Mouse (Mus musculus) common myeloid progenitor, adult 5-6 weeks (primary cell): Measurements from ENCODE around the gene Ifi203. TPM values are rescaled to one million over a fixed set of nuclear protein-coding genes. Genes with fewer than 3 reads are reported as not detected.
A peak's percentile ranks its signal among the peaks of the same experiment; 100 is the strongest.
"Not testable (repeated sequence)": the region's sequence is repeated elsewhere in the genome, so short reads cannot be mapped to it uniquely, and the experiment has no call there.

Experiments used
- ATAC-seq: replicated peaks from 2 replicates; pipeline ENCODE4 v1.8.0; 2016; ENCODE audit warnings: low read depth, mild to moderate bottlenecking, moderate TSS enrichment, inconsistent platforms; ENCODE audit not compliant: poor library complexity, severe bottlenecking
- total RNA-seq: library from RNA; stranded (forward); fragments of 200-1000, 187-1606 nt; gene quantifications from 2 replicates; pipeline ENCODE4 v1.2.3, GENCODE M21; 2017

Gene Ifi203
- total RNA-seq, 1 experiment from 2014 or later: 93.4 TPM

- not testable (repeated sequence) for ATAC-seq
Measured at GRCm38 (mm10) chr1:173905885-173906284, 36.6 kb downstream of the Ifi203 start.

GRCm38 (mm10) chr1:173889741-173890140 is 52.7 kb downstream of the Ifi203 start:
- ATAC-seq: peak; percentile 53

GRCm38 (mm10) chr1:173887026-173887787 is 55.3 kb downstream of the Ifi203 start:
- peak; percentile 97 for ATAC-seq

- peak; percentile 43 for ATAC-seq
Measured at GRCm38 (mm10) chr1:173880004-173880666, 62.3 kb downstream of the Ifi203 start.

- peak; percentile 62 for ATAC-seq
Measured at GRCm38 (mm10) chr1:173879225-173879987, 63.1 kb downstream of the Ifi203 start.

GRCm38 (mm10) chr1:173878264-173878663 is 64.2 kb downstream of the Ifi203 start:
- peak; percentile 30 for ATAC-seq

- ATAC-seq: peak; percentile 27
Measured at GRCm38 (mm10) chr1:173877125-173877524, 65.3 kb downstream of the Ifi203 start.

Other genes with a start within 250 kb of the Ifi203 start
- 0.50 and 1.3 TPM in 2 replicates for gene Ifi207, start 200.9 kb downstream of the Ifi203 start, total RNA-seq
- gene Ifi204, start 175.7 kb downstream of the Ifi203 start, total RNA-seq: 2.2 and 3.2 TPM in 2 replicates
- 2.5 and 4.8 TPM in 2 replicates for gene Ifi211, start 29.6 kb downstream of the Ifi203 start, total RNA-seq
- gene Mndal, start 181 bp downstream of the Ifi203 start, total RNA-seq: 122 and 152 TPM in 2 replicates
- gene Ifi202b, start 40.1 kb upstream of the Ifi203 start, total RNA-seq: not detected in 2 replicates
- gene Ifi205, start 89.1 kb upstream of the Ifi203 start, total RNA-seq: 2.3 and 3.5 TPM in 2 replicates
- 0.05 TPM in 1 of 2 replicates, not detected in the other for gene Olfr433, start 98.0 kb upstream of the Ifi203 start, total RNA-seq
- not detected in 2 replicates for gene Olfr432, start 106.5 kb upstream of the Ifi203 start, total RNA-seq
- not detected in 2 replicates for gene Olfr430, start 123.9 kb upstream of the Ifi203 start, total RNA-seq
- gene Olfr429, start 141.7 kb upstream of the Ifi203 start, total RNA-seq: not detected in 2 replicates
- gene Olfr427, start 154.2 kb upstream of the Ifi203 start, total RNA-seq: not detected in 2 replicates
- not detected in 2 replicates for gene Olfr231, start 178.5 kb upstream of the Ifi203 start, total RNA-seq
- not detected in 2 replicates for gene Olfr424, start 188.8 kb upstream of the Ifi203 start, total RNA-seq
- gene Olfr420, start 213.0 kb upstream of the Ifi203 start, total RNA-seq: 0.09 TPM in 1 of 2 replicates, not detected in the other
- gene Spta1, start 230.1 kb upstream of the Ifi203 start, total RNA-seq: 24.7 and 29.6 TPM in 2 replicates